Mouse (Mus musculus): ENCODE data around the gene Atpif1.

DNA sequence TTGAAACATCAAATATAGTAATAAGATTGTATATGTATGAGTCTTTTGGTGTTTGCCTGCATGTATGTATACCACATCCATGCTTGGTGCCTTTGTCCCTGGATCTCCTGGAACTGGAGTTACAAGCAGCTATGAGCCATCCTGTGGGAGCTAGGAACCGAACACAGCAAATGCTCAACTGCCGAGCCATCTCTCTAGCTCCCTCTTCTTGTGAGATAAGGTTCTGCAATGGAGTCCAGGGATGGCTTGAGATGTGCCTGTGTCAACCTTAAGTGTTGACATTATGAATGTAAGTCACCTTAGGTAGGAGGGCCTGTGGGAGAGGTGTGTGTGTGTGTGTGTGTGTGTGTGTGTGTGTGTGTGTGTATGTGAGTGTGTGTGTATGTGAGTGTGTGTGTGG lies 6.8 kb downstream of the Atpif1 start:
- TF ChIP-seq CTCF (conservative IDR thresholded peaks at IDR 0.05; ENCODE audit: low read length) (peak; percentile 75), NANOG (IDR thresholded peaks at IDR 0.05; ENCODE audit: borderline replicate concordance, low read length) (no peak), POU5F1 (IDR thresholded peaks at IDR 0.05; ENCODE audit: borderline replicate concordance, low read length) (no peak)

Measured in E14TG2a.4 (cell line).